Mouse (Mus musculus): ENCODE data around the gene Ntrk1. TPM values are rescaled to one million over a fixed set of nuclear protein-coding genes. Genes with fewer than 3 reads are reported as not detected.

Ntrk1 gene
- total RNA-seq, 4 experiments from 2014 or later = 6.3 to 30.5 (median 13.1) TPM

GRCm38 (mm10) chr3:87785626-87786214, 9.2 kb downstream of the Ntrk1 start:
- DNase-seq = peak; percentile 34

- no peak for DNase-seq
Measured at GRCm38 (mm10) chr3:87785156-87785555, 9.8 kb downstream of the Ntrk1 start.

- DNase-seq = no peak
Measured at GRCm38 (mm10) chr3:87783282-87784023, 11.5 kb downstream of the Ntrk1 start.

- no peak for DNase-seq
Measured at GRCm38 (mm10) chr3:87779086-87779485, 15.9 kb downstream of the Ntrk1 start.

GRCm38 (mm10) chr3:87778283-87778682, 16.7 kb downstream of the Ntrk1 start:
- DNase-seq = no peak

- DNase-seq = no peak
Measured at GRCm38 (mm10) chr3:87771088-87771487, 23.9 kb downstream of the Ntrk1 start.

GRCm38 (mm10) chr3:87770280-87770679, 24.7 kb downstream of the Ntrk1 start:
- no peak for DNase-seq

GRCm38 (mm10) chr3:87769506-87769905, 25.5 kb downstream of the Ntrk1 start:
- no peak for DNase-seq

- peak; percentile 71 for DNase-seq
Measured at GRCm38 (mm10) chr3:87768844-87769243, 26.1 kb downstream of the Ntrk1 start.

GRCm38 (mm10) chr3:87768431-87768830, 26.5 kb downstream of the Ntrk1 start:
- DNase-seq = no peak

- no peak for DNase-seq
Measured at GRCm38 (mm10) chr3:87767764-87768163, 27.2 kb downstream of the Ntrk1 start.

- no peak for DNase-seq
Measured at GRCm38 (mm10) chr3:87766284-87766667, 28.7 kb downstream of the Ntrk1 start.

- DNase-seq = no peak
Measured at GRCm38 (mm10) chr3:87765631-87766283, 29.2 kb downstream of the Ntrk1 start.

GRCm38 (mm10) chr3:87765091-87765490, 29.9 kb downstream of the Ntrk1 start:
- no peak for DNase-seq

GRCm38 (mm10) chr3:87764506-87764905, 30.5 kb downstream of the Ntrk1 start:
- DNase-seq = no peak

GRCm38 (mm10) chr3:87763683-87764289, 31.2 kb downstream of the Ntrk1 start:
- no peak for DNase-seq

- no peak for DNase-seq
Measured at GRCm38 (mm10) chr3:87763202-87763601, 31.8 kb downstream of the Ntrk1 start.

GRCm38 (mm10) chr3:87761408-87762375, 33.3 kb downstream of the Ntrk1 start:
- no peak for DNase-seq

GRCm38 (mm10) chr3:87758641-87759040, 36.3 kb downstream of the Ntrk1 start:
- DNase-seq = peak; percentile 35

- DNase-seq = no peak
Measured at GRCm38 (mm10) chr3:87756488-87756887, 38.5 kb downstream of the Ntrk1 start.

GRCm38 (mm10) chr3:87755964-87756363, 39.0 kb downstream of the Ntrk1 start:
- peak; percentile 72 for DNase-seq

GRCm38 (mm10) chr3:87753829-87754228, 41.1 kb downstream of the Ntrk1 start:
- DNase-seq = no peak
